Mouse (Mus musculus): Measurements from ENCODE around the gene Zc3h8.

Zc3h8 gene

DNA sequence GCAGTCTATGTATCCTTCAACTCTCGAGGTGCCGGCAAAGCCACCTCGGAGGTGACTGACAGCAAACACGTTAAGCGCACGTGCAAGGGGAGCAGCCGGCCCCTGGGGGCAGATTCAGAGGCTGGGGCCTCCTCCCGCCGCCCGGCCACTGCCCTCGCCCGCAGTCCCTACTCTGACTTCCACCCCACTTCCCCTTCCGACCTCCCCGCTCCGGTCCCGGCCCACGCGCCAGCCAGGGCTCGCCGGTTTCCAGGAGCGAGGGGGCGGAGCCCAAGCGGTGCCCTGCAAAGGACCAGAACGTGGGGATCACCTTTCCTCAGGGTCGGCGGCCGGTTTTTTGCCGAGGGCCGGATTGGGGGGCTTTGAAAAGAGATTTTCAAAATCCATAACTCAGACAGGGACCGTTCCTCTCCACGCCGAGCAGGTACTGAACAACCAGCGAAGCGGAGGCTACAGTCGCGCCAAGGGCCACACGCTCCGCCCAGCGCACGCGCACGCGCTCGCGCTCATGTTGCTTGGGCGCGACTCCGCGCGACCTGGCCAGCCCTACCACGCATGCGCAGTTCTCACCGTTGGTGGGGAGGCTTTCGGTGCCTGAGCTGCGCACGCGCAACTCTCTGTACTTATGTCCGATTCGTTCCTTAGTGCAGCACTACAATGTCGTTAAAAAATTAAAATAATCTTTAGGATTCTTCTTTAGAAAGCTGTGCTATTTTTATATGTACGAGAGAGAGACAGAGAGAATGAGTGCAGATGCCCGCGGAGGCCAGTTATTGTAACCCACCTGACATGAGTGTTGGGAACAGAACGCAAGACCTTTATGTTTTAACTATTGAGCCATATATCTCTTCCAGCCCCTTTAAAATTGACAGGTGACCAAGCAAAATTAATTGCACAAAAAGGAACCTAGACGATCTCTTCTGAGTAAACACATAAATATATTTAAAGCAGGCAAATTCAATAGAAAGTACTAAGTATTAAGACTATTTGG lies at the start of gene Zc3h8:
Gene Zc3h8, minus strand, starts transcription at position 540 of the 991 bp plus-strand sequence.
- DNase-seq (ENCODE audit: low read depth, low spot score), result peak; percentile 96

DNA sequence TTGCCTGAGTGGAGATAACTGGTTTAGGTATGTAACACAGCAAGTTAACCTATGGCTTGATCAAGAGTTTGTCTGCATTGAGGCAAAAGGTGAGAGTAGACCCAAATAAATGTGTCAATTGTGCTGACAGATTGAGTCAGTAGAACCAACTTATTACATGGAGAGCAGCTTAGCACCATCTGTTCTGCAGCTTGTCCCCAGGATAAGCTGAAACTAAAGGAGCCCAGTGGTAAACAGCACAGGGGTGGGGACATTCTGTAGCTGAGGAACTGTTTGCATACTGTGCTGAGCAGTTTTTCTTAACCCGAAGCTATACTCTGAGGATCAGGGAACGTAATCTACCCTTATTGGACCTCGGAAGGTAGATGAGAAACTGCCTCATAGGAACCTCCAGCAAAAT lies 40.9 kb upstream of the Zc3h8 start:
- no peak for DNase-seq (ENCODE audit: low read depth, low spot score)

DNA sequence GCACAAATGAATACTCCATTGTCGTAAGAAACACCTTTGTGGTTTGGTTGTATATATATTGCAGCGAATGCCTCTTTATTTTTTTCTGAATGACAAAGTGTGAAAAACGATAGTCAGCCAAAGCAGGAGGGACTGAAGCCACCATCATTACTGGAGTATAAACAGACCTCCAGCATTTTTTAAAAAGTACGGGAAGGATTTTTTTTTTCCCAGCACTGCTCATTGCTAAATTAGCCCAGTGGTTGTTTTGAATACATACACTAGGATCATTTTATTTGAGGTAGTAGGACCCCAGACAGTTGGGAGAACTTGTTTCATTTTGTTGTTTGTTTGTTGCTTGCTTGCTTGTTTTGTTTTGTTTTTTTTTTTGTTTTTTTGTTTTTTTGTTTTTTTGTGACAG lies 31.7 kb upstream of the Zc3h8 start:
- no peak for DNase-seq (ENCODE audit: low read depth, low spot score)

DNA sequence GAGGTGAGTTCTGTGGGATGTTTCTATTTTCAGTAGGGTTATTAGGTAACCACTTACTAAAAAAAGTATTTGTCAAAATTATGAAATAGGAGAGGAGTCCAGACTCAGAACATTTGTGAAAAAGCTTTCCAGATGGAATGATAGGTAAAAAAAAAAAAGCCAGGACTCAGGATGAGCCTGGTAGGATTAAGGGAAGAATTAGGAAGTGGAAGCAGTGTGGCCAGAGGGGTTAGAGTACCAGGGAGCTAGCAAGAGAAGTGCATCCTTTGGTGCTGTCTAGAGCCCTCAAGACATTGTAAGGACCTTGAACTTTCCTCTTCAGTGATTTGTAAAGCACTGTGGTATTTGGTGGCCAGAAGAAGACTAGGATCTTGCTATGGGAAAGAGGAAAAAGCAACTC lies 28.4 kb upstream of the Zc3h8 start:
- DNase-seq (ENCODE audit: low read depth, low spot score), result no peak

DNA sequence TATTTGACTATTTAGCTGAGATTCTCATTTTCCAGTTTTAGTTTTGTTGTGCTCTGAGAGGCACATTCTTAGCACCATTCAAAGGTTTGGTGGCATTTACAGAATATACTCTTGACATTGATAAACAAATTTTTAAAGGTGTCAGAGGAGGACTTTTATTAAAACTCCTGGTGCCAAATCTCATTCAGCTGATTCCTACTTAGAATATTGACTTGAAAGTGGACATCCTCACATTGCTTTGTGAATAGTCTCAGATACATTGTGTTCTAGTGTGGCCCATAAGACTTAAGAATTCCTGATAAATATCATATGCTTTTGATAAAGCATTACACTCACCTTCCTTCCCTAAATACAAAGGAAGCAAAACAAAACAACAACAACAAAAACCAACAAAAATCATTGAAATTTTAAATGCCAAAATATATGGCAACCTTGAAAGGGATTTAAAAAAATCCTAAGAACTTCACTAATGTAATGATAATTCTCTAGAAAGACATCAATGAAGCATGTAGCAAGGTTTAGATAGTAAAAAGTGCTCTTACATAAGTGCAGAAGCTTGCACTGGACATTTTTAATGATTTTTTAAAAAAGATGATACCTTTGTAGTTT lies 24.7 kb upstream of the Zc3h8 start:
- DNase-seq (ENCODE audit: low read depth, low spot score), result no peak

DNA sequence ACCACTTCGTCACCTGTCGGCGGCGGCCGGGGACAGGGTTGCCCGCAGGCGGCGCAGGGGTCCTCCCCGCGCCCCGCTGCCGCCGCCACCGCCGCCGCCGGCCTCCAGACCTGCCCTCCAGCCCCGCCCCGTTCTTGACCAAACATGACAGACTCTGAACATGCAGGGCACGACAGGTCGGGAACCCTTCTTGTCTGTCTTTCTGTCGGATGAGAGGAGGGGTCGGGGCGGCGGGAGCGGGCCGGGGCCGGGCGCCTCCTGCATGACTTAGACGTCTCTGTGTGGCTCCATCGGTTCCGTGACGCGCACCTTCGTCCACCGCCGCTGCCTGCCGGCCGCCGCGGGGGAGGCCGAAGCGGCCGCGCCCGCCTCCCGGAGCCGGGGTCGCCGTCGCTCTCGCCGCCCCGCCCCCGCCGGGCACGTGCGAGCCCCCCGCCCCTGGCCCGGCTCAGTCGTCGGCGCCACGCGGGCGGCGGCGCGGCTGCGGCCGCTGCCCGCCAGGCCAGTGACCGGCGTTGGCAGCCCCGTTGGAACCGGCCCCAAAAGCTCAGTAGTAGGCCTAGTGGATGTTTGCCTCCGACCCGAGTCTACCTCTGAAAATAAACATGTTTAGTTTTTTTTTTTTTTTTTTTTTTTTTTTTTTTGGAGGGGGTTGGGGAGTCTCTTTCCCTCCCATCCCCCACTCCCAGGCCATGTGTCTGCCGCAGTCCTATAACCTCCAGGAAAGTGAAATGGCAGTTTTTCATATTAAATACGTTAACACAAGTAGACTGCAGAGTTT lies 24.0 kb upstream of the Zc3h8 start, which contains the start of gene Gm10762:
Gene Gm10762, minus strand, starts transcription at position 65 of the 781 bp plus-strand sequence.
- DNase-seq (ENCODE audit: low read depth, low spot score), result peak; percentile 57

DNA sequence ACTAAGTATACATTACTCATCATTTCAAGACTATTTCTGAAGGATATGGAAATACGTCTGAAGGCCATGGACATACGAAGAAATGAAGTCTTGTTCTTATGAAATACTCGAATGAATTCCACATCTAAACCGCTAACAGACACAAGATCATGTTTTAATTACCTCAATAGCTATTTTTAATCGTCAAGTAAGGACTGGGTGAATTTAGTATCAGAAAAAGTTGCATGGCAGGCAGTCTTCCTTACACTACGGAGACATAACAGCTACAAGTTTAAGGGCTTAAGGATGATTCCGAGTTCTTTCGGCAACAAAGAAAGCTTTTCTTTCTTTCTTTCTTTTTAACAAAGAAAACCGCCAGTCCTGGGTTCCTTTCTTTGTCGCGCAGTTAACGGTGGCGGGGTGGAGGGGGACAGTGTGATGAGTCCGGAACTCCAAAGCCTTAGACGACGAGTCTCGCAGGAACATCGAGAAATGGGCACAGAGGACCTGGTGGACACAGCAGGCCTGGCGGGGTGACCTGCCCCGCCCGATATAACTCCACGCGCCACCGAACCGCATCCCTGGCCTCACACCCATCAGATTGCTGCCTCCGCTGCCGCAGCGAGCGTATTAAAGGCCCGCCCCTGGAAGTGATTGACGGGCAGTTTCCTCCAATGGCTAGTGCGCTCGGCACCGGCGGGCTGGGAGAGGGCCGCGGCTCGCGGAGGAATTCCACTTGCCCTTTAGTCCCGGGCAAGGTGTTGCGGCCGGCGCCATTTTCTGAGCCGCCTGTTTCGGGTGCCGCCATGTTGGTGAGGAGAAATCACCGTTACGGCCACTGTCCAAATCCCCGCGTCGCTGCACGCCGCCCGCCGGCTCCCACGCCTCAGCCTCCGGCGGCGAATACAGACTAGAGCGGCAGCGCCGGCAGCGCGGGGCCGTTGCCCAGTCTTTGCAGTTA lies 23.0 kb upstream of the Zc3h8 start, which contains the start of gene Zc3h6:
Gene Zc3h6, plus strand, starts transcription at position 762 of the 940 bp plus-strand sequence.
- peak; percentile 97 for DNase-seq (ENCODE audit: low read depth, low spot score)

DNA sequence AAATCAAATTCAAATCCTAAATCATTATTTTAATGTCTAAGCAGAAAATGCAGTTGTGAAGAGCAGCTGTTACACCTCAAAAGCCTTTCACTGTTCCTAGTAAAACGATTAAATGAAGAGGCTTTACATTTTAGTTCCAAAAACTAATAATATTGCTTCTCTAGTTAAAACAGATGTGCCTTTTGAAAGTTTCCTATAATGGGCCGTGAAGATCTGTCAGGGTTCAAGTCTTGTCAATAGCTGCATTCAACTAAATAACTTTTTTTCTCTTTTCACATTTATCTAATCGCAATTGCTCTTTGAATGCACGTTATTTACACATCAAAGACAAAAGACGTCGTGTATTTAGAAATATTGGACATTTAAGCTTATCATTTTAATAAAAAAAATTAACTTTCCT lies 22.4 kb upstream of the Zc3h8 start:
- DNase-seq (ENCODE audit: low read depth, low spot score), result no peak

DNA sequence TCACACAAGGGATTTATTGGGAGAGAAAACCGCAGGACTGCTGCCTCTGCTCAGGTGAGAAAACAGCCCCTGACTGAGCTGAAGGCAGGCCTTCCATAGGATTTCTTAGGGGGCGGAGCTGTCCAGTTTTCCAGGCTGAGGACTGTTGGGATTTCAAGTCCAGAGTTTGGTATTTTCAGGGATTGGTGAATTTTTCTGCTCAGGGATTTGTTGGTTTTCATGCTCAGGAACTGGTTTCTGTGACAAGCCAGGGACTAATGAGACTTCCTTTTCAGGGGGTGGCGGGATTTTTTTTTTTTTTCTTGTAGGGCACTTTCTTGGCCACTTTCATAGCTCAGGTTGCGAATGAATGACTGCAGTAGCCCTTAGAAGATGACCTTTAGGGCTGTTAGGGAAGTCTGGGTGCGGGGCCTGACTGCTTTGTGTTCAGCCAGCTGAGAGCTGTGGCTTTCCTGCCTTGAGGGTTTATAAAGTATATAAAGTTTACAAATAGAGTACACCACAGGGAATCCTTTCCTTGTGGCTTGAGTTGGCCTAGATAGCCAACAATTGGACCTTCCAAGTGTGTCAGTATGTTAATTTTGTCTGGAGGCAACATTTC lies 21.7 kb upstream of the Zc3h8 start:
- DNase-seq (ENCODE audit: low read depth, low spot score), result peak; percentile 7

DNA sequence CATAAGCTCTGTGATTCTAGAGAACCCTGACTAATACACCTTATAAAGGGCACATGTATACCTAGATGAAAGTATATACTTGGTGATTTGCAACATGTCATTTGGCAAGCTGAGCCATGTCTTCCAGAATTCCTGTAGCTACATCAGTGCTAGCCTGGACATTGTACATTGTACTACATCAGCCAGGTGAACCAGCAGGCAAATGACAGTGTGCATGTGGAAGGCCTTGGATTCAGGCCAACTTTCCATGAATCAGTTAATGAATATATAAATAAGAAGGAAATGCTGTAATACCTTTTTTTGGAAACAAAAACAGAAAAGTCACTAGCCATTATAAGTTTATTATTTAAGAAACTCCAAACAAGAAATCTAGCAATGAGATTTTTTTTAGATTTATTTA lies 10.3 kb upstream of the Zc3h8 start:
- DNase-seq (ENCODE audit: low read depth, low spot score), result no peak

DNA sequence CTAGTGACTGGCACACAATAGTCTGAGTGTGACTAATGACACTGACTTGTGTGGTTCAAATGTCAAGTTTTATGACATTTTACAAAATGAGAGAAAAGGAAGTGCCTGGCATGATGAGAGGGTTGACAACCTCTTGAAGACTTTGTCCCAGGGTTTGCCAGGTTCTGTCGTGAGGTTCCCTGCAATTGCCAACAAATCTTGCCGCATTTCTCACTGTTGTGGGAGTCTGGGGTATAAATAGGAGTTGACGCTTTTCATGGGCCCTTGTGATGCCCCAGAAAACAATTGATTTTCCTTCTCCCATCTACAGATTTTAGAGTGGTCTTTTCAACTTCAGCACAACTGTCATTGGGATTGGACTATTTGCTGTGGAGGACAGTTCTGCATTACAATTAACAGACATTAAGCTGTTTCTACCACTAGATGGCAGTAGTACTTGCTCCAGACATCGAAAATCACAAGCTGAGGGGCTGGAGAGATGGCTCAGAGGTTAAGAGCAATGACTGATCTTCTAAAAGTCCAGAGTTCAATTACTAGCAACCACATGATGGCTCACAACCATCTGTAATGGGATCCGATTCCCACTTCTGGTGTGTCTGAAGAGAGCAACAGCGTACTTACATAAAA lies 4.2 kb upstream of the Zc3h8 start:
- DNase-seq (ENCODE audit: low read depth, low spot score), result peak; percentile 50

DNA sequence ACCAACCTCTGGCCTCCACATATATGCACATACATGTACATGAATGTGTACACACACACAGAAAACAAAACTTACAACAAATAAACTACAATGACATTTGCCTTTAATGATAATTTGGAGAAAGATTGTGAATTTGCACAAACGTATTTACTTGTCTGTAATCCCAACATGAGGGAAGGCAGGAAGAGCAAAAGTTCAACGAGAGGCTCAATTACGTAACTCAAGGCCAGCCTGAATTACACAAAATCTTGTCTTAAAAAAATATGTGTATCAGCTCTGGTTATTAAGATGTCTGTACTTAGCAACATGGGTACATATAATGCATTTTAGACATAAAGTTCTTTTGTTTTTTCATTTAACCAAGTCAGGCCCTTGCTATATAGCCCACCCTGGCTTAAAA lies 7.6 kb downstream of the Zc3h8 start:
- no peak for DNase-seq (ENCODE audit: low read depth, low spot score)

DNA sequence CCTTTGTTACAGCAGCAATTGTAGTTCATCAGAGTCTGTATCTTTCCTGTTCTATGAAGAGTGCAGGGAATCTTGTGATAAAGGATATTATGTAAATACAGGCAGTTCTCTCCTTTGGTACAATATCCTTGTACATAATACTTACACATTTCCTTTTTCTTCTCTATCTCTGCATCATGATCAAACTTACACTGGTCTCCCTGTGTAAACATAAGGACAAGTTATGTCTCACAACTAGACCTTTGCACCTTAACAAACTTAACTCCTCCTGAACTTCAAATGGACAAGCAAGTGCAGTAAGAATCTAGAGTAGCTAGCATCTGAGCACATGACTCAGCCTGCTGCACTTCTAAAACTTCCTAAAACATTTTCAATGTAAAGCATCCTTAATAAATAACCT lies 13.2 kb downstream of the Zc3h8 start:
- no peak for DNase-seq (ENCODE audit: low read depth, low spot score)

DNA sequence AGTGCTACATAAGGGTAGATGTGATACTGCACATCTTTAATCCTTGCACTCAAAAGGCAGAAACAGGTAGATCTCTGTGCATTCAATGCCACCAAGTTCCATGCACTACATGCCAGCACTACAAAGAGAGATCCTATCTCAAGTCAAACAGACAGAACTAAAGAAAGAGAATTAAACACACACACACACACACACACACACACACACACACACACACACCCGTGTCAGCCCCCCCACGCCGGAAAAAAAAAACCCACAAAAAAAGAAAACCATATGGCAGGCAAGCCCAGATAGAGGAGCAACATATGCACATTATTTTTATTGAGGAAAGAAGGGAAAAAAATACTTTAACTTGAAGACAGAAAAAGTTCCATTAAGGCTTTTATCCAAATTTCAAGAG lies 15.4 kb downstream of the Zc3h8 start:
- no peak for DNase-seq (ENCODE audit: low read depth, low spot score)

DNA sequence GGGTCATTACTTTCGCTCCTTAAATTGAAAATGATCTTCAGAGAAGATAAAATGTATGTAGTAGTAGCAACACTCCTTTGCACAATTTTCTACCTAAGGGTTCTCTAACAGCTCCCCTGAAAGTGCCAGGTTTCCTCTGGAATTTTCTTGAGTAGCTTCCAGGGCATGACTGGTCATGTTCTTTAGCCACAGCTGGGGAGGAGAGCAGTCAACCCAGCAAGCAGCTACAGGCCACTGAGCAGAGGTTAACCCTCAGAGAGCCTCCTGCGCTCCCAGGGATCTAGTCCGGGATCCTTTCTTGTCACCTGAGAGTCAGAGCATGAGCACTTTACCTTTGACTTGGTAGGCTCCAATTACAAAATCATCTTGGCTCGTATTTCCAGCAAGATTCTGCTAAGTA lies 19.1 kb downstream of the Zc3h8 start:
- DNase-seq (ENCODE audit: low read depth, low spot score), result no peak

DNA sequence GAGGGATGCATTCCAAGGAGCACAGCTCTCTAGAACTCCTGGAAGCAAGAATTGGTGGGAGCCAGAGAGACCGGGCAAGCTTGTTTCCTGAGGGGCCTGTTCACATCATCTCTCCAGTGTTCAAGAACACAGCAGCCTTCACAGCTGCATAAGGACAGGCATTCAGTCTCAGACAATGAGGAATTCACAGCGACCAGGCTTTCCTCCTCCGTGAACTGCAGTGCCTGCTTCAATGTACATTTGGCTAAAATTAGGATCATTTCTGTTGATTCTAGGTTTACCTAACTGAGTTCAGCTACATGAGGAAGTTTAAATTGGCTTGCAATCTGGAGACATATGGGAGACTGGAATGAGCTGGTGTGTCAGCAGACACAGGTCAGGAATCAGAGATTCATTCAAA lies 27.3 kb downstream of the Zc3h8 start:
- DNase-seq (ENCODE audit: low read depth, low spot score), result no peak

DNA sequence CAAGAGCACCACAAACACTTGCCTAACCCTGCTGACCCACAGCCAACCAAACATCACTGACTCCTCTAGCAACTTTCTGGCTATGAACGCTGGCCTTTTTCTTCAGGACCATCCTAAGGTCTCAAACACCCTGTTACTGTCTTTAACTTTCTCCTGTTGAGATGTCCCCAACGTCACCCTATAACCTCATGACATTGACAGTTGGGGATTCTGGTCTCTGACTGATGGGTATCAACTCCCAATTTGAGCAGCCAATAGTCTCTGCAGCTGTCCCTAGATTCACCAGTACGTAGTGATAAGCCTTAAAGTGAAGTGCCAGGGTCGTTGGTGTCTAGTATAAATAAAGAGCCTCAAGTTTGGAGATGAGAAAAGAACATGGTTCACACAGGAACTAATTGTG lies 28.9 kb downstream of the Zc3h8 start:
- DNase-seq (ENCODE audit: low read depth, low spot score), result no peak

DNA sequence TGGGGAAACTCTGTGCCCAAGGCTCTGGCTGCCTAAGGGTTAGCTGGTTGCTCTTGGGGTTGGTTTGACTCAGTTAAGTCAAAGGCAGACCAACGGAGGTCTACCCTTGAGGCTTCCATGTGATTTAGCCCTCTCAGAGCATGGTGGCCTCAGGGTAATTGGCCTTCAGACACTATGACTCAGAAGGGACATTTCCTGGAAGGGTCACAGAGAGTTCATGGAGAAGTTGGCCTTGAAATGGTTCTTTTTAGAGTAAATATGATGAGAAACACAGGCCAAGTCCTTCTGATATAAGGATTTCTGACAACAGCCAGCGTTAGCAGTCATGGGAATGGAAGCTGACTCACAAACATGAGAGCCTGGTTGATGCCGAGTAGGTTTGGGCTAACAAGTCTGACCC lies 40.2 kb downstream of the Zc3h8 start:
- DNase-seq (ENCODE audit: low read depth, low spot score), result no peak

DNA sequence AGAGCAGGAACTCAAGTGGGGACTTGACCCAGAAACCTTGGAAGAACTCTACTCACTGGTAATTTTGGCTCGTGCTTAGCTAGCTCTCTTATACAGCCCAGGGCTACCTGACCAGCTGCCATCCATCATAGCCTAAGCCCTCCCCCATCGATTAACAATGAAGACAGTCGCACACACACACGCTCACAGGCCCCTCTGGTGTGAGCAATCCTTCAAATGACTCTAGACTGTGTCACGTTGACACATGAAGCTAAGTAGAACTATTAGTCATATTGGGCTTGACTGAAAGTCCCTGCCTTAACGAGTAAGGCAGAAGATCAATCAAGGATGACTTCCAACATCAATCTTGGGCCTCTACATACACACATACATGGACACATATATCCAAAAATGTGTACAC lies 41.0 kb downstream of the Zc3h8 start:
- DNase-seq (ENCODE audit: low read depth, low spot score), result no peak

DNA sequence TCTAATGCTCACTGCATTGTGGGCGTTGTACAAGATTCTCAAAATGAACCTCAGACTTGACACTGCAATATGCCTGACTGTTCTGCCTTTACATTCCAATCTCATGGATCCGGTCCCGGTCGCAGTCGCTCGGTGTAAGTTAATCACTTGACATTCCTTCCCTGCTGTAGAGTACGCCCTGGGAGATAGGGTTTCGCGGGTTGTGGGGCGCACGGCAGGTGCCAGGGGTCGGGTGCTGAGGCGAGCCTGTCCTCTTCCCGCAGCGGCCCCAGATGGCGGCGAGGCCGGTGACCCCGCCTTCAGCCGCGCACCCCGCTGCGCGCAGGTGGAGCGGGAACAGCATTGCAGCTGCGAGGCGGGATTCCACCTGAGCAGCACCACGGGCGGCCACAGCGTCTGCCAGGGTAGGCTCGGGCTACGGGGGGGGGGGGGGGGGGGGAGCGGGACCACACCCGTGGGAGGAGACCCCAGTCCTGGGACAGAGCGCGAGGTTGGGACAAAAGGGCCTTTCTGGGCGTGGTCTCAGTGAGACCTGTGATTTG lies 51.6 kb downstream of the Zc3h8 start:
- DNase-seq (ENCODE audit: low read depth, low spot score), result peak; percentile 17

Data from embryo, embryonic 11.5 days (tissue).